Mouse (Mus musculus): ENCODE measurements around the gene Ascc2.
A peak's percentile ranks its signal among the peaks of the same experiment; 100 is the strongest.
"Not testable (repeated sequence)": the region's sequence is repeated elsewhere in the genome, so short reads cannot be mapped to it uniquely, and the experiment has no call there.

Gene Ascc2

GRCm38 (mm10) chr11:4685071-4685470 lies 47.5 kb downstream of the Ascc2 start:
- no peak for DNase-seq

- DNase-seq: no peak
These were observed 48.0 kb downstream of the Ascc2 start for GRCm38 (mm10) chr11:4685510-4685909.

GRCm38 (mm10) chr11:4687027-4687426 lies 49.5 kb downstream of the Ascc2 start:
- DNase-seq: no peak

GRCm38 (mm10) chr11:4687874-4688273 lies 50.3 kb downstream of the Ascc2 start:
- no peak for DNase-seq

- no peak for DNase-seq
These were observed 51.3 kb downstream of the Ascc2 start for GRCm38 (mm10) chr11:4688632-4689380.

- DNase-seq: no peak
These were observed 52.8 kb downstream of the Ascc2 start for GRCm38 (mm10) chr11:4690353-4690752.

- DNase-seq: no peak
These were observed 53.7 kb downstream of the Ascc2 start for GRCm38 (mm10) chr11:4691213-4691612.

GRCm38 (mm10) chr11:4692162-4692561 lies 54.6 kb downstream of the Ascc2 start:
- DNase-seq: no peak

- no peak for DNase-seq
These were observed 59.8 kb downstream of the Ascc2 start for GRCm38 (mm10) chr11:4697043-4697983.

GRCm38 (mm10) chr11:4700726-4701125 lies 63.2 kb downstream of the Ascc2 start:
- no peak for DNase-seq

- DNase-seq: no peak
These were observed 66.1 kb downstream of the Ascc2 start for GRCm38 (mm10) chr11:4703688-4704071.

- DNase-seq: peak; percentile 91 to 92
These were observed 66.8 kb downstream of the Ascc2 start, which contains the start of the genes Uqcr10 and Zmat5 for GRCm38 (mm10) chr11:4704072-4704964. Gene Uqcr10, minus strand, starts transcription at chr11:4704342. Gene Zmat5, plus strand, starts transcription at chr11:4704678.

- no peak for DNase-seq
These were observed 67.6 kb downstream of the Ascc2 start for GRCm38 (mm10) chr11:4705178-4705577.

GRCm38 (mm10) chr11:4710188-4710587 lies 72.6 kb downstream of the Ascc2 start:
- DNase-seq: not testable (repeated sequence)

GRCm38 (mm10) chr11:4712822-4713221 lies 75.3 kb downstream of the Ascc2 start:
- DNase-seq: no peak

GRCm38 (mm10) chr11:4714727-4715126 lies 77.2 kb downstream of the Ascc2 start:
- DNase-seq: no peak

- DNase-seq: no peak
These were observed 78.0 kb downstream of the Ascc2 start for GRCm38 (mm10) chr11:4715596-4715995.

GRCm38 (mm10) chr11:4716530-4717236 lies 79.1 kb downstream of the Ascc2 start:
- no peak for DNase-seq

- DNase-seq: no peak
These were observed 81.0 kb downstream of the Ascc2 start for GRCm38 (mm10) chr11:4718548-4718947.

- no peak for DNase-seq
These were observed 82.4 kb downstream of the Ascc2 start for GRCm38 (mm10) chr11:4719961-4720360.

GRCm38 (mm10) chr11:4720393-4720792 lies 82.8 kb downstream of the Ascc2 start:
- DNase-seq: no peak

All from thymus, postnatal 36 days (tissue).